Mouse (Mus musculus) testis, adult 2 months (tissue): ENCODE measurements around the gene Dglucy. TPM values are rescaled to one million over a fixed set of nuclear protein-coding genes. Genes with fewer than 3 reads are reported as not detected.

Experiments used
- H3K27ac ChIP-seq: fragments of 200-500 bp; 2 replicates; pipeline ENCODE4 v1.5.1; 2012; ENCODE audit warnings: low read depth, low read length; ENCODE audit not compliant: control insufficient read depth, insufficient read depth
- H3K27me3 ChIP-seq: fragments of 200-500 bp; 2 replicates; pipeline ENCODE4 v1.6.1; 2012; ENCODE audit warnings: mild to moderate bottlenecking, low read length, moderate library complexity; ENCODE audit not compliant: control insufficient read depth, insufficient read depth
- H3K36me3 ChIP-seq: fragments of 200-500 bp; 2 replicates; pipeline ENCODE4 v1.6.1; 2012; ENCODE audit warnings: mild to moderate bottlenecking, low read length; ENCODE audit not compliant: control insufficient read depth, insufficient read depth
- H3K4me1 ChIP-seq: fragments of 200-500 bp; 2 replicates; pipeline ENCODE4 v1.6.1; 2012; ENCODE audit warnings: low read length; ENCODE audit not compliant: control insufficient read depth, insufficient read depth
- H3K4me3 ChIP-seq: fragments of 200-500 bp; 2 replicates; pipeline ENCODE4 v1.5.1; 2012; ENCODE audit warnings: low read depth, mild to moderate bottlenecking, low read length, moderate library complexity, mixed read lengths; ENCODE audit not compliant: control insufficient read depth
- CTCF ChIP-seq: fragments of 200-500 bp; IDR thresholded peaks from 2 replicates; pipeline ENCODE4 v1.5.1; 2012; ENCODE audit warnings: low read depth, mild to moderate bottlenecking, inconsistent platforms, low read length, moderate library complexity; ENCODE audit not compliant: control insufficient read depth, insufficient read depth, insufficient replicate concordance
- POLR2A ChIP-seq: fragments of 200-500 bp; IDR thresholded peaks from 2 replicates; pipeline ENCODE4 v1.6.1; 2012; ENCODE audit warnings: low read depth, mild to moderate bottlenecking, inconsistent platforms, low read length, moderate library complexity; ENCODE audit not compliant: control insufficient read depth
- polyA plus RNA-seq: library from polyadenylated mRNA; depleted of rRNA; stranded (reverse); fragments of >200 nt; gene quantifications from 2 replicates; pipeline ENCODE4 v1.2.3, GENCODE M21; 2012

The Dglucy gene
- polyA plus RNA-seq, 1 experiment, result 1.0 TPM

DNA sequence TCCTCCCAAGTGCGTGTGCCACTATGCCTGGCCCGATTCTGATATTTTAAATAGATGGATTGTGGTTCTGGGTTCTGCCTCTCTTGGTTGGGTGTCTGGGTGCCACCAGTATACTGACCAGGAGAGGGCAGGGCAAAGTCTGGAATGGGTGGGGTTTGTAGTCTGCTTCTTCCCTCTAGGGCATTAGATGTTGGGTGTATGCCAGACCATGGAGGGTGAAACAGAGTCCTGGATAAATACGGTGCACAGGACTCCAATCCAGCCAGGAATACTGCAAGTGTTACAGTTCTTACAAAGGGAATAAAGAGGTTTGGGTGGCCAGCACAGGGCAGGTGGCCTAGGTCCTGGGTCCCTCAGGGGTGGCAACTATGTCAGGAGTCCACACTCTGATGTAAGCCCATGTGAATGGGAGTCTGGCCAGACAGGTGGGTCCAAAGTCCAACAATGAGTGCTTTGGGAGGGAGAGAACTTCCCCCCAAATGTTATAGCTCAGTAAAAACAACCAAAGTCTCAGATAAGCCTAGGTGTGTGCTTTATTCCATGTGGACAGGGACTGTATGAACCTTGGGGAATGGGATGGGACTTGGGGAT is 84.1 kb downstream of the Dglucy start:
- H3K4me1 ChIP-seq, result no peaks in the 10 kb centered on the region; the same call in 1 of the 2 replicates
- H3K27me3 ChIP-seq, result no peaks in the 10 kb centered on the region
- H3K36me3 ChIP-seq, result no peaks in the 10 kb centered on the region
- H3K4me3 ChIP-seq, result no peak overlapping the region
- TF ChIP-seq CTCF (no peak), POLR2A (no peak)
- H3K27ac ChIP-seq, result no peak overlapping the region

- Histone ChIP-seq H3K36me3 (no peaks in the 10 kb centered on the region), H3K27ac (no peak overlapping the region), H3K4me1 (no peaks in the 10 kb centered on the region; the same call in 1 of the 2 replicates), H3K27me3 (no peaks in the 10 kb centered on the region), H3K4me3 (no peak overlapping the region)
- no peak for TF ChIP-seq CTCF
- no peak for TF ChIP-seq POLR2A
These were observed 86.2 kb downstream of the Dglucy start for GRCm38 (mm10) chr12:100865072-100865471.

- Histone ChIP-seq H3K27me3 (no peaks in the 10 kb centered on the region), H3K4me3 (no peak overlapping the region), H3K4me1 (no peaks in the 10 kb centered on the region; the same call in 1 of the 2 replicates), H3K36me3 (no peaks in the 10 kb centered on the region), H3K27ac (no peak overlapping the region)
- no peak for TF ChIP-seq POLR2A
- no peak for TF ChIP-seq CTCF
These were observed 86.7 kb downstream of the Dglucy start for GRCm38 (mm10) chr12:100865509-100866078.

- no peak for TF ChIP-seq CTCF
- no peak for TF ChIP-seq POLR2A
- no peaks in the 10 kb centered on the region for H3K36me3 ChIP-seq
- no peak overlapping the region for H3K4me3 ChIP-seq
- H3K27ac ChIP-seq, result no peak overlapping the region
- H3K27me3 ChIP-seq, result no peaks in the 10 kb centered on the region
- no peaks in the 10 kb centered on the region; the same call in 1 of the 2 replicates for H3K4me1 ChIP-seq
These were observed 88.2 kb downstream of the Dglucy start for GRCm38 (mm10) chr12:100867097-100867496.

DNA sequence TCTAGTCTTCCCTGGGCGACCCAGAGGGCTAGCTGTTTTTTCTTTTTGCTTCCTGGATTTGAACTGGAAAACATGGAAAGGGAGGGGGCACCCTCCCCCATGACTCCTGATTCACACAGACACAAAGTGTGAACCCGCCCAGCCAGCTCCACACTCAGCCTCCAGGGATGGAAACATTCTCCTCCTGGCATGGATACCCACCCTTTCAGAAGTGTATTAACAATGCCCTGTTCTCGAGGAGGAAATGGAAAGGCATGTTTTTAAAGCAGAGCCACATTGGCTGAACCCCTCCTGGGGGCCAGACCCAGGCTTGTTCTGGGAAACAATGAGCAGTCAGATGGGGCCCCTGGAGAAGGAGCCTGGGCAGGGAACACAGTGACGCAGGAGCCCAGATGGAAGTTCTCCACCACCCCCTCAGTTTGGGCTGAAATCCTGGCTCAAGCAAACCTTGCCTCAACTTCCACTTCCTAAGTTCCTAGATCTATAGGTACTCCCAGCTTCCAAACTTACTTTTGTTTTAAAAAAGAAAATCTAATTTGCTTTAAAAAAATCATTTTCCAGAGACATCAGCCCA is 89.3 kb downstream of the Dglucy start:
- Histone ChIP-seq H3K4me1 (no peaks in the 10 kb centered on the region; the same call in 1 of the 2 replicates), H3K4me3 (no peak overlapping the region), H3K36me3 (no peaks in the 10 kb centered on the region), H3K27ac (no peak overlapping the region), H3K27me3 (no peaks in the 10 kb centered on the region)
- TF ChIP-seq POLR2A, result no peak
- no peak for TF ChIP-seq CTCF

- H3K27me3 ChIP-seq, result no peaks in the 10 kb centered on the region
- H3K36me3 ChIP-seq, result no peaks in the 10 kb centered on the region
- H3K4me1 ChIP-seq, result no peaks in the 10 kb centered on the region; the same call in 1 of the 2 replicates
- TF ChIP-seq CTCF (no peak), POLR2A (no peak)
- H3K27ac ChIP-seq, result no peak overlapping the region
- no peak overlapping the region for H3K4me3 ChIP-seq
These were observed 92.4 kb downstream of the Dglucy start for GRCm38 (mm10) chr12:100871234-100871633.

- H3K27me3 ChIP-seq, result no peaks in the 10 kb centered on the region
- H3K4me3 ChIP-seq, result no peak overlapping the region
- H3K27ac ChIP-seq, result no peak overlapping the region
- no peaks in the 10 kb centered on the region for H3K36me3 ChIP-seq
- no peaks in the 10 kb centered on the region; the same call in 1 of the 2 replicates for H3K4me1 ChIP-seq
- TF ChIP-seq POLR2A (no peak), CTCF (no peak)
These were observed 93.0 kb downstream of the Dglucy start for GRCm38 (mm10) chr12:100871841-100872240.

- no peaks in the 10 kb centered on the region; the same call in 1 of the 2 replicates for H3K4me1 ChIP-seq
- TF ChIP-seq CTCF (no peak), POLR2A (no peak)
- H3K27ac ChIP-seq, result no peak overlapping the region
- no peaks in the 10 kb centered on the region for H3K27me3 ChIP-seq
- H3K36me3 ChIP-seq, result no peaks in the 10 kb centered on the region
- H3K4me3 ChIP-seq, result no peak overlapping the region
These were observed 94.8 kb downstream of the Dglucy start for GRCm38 (mm10) chr12:100873612-100874011.
